Mouse (Mus musculus) thymus, adult 2 months (tissue): Measurements from ENCODE around the gene Itga5.

Source experiments
- CTCF ChIP-seq: fragments of 200-500 bp; IDR thresholded peaks from 2 replicates; pipeline ENCODE4 v1.5.1; 2012; ENCODE audit warnings: mild to moderate bottlenecking, control low read depth, low read length, moderate library complexity, borderline replicate concordance; ENCODE audit not compliant: control insufficient read depth, poor library complexity, insufficient read depth; ENCODE audit errors: extremely low read depth
- POLR2A ChIP-seq: fragments of 200-500 bp; IDR thresholded peaks from 2 replicates; pipeline ENCODE4 v1.6.1; 2012; ENCODE audit warnings: mild to moderate bottlenecking, low read length, control low read depth, moderate library complexity; ENCODE audit not compliant: control insufficient read depth, poor library complexity, insufficient read depth; ENCODE audit errors: extremely low read depth

DNA sequence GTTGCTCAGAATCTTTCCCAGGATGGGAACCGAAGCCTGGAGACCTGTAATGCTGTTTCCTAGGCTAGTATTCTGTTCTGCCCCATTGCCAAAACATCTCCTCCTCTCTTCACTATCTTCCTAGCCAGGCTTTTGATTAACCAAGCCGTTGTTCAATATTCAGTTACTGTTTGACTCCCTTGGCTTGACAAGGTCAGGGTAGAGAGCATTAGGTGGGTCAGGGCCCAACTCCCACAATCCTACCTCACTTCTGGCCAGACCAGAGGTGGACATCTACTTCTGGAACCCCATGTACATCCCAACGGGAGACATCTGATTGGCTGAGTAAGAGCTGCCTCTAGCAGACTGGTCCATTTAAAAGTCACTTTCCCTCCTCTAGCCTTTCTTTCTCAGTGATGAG lies 3.6 kb downstream of the Itga5 start:
- TF ChIP-seq CTCF: no peak
- TF ChIP-seq POLR2A: no peak
